Mouse (Mus musculus) ZHBTc4 (cell line): ENCODE data around the gene Rabl6.

Experiments
- DNase-seq: peaks from one replicate; pipeline ENCODE4 v3.0.0-alpha.2; 2011; ENCODE audit warnings: low read depth, low spot score

Gene Rabl6

DNA sequence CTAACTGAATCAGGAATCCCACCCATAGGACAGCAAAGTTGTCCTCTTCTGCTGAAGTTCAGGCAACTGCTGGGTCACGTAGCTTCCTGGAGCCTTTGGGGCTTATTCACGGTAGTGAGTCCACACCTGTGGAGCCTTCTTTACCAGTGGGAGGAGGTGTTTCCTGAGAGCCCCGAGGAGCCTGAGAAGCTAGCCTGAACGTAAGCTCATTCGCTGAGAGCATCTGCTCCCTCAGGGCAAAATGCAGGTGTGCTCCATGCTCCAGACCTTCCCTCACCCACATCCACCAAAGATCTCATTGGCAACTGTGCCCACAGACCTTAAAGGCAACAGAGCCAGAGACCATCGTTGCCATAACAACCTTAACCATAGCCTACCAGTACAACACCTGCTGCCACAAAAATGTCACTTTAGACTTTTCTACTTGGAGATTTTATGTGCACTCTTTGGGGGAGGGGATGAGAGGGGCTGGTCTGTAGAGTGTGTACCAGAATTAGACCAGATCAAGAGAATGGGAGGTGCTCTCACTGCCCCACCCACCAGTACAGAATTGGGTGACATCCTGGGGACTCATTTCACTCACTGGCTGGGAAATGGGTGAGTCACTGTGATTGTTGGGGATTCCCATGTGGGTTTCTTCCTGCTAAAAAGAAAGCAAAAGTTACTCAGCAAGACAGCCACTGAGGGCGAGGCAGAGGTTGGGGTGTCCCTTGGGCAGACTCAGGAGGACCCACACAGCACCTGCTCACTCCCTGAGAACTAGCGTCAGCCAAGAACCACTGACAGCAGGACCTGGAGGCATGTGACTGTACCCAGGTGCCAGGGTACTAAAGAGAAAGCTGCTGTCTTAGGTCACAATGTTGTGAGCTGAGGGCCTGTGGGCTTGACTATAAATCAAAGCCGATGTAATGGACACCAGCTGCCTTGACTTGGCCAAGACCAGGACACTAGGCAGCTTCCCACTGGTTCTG is 59.0 kb downstream of the Rabl6 start:
- DNase-seq: no peak

DNA sequence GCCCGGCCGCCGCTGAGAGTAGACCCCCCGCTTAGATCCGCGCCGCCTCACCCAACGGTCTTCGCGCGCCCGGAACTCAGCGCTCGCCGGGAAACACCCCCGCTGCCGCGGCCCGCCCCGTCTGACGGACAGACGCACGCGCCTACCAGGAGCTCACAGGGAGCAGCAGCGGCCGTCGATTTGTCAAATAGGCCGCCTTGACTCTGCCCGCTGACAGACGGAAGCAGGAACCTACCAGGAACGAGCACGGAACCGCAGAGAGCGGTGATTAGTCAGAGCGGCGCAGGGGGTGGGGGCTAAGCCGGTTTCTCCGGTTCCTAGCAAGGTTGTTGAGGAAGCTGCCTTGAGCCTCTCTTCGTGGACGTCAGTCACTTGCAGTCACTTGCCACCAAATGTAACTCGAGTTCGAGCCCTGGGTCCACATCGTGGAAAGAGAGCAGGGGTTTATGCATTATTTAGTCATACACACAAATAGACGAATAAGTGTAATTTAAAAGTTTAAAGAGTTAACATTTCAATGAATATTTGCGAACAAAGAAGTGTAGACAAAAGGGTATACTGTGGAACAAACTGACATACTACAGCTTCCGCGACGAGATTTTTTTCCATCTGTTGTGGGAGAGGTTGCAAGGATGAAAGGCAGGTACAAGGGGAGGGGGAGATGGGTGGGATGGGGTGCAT is 61.4 kb downstream of the Rabl6 start, which contains the start of gene Traf2:
TSS of gene Traf2 (minus strand) at position 130 of the 681 bp plus-strand sequence.
- DNase-seq: peak; percentile 100

DNA sequence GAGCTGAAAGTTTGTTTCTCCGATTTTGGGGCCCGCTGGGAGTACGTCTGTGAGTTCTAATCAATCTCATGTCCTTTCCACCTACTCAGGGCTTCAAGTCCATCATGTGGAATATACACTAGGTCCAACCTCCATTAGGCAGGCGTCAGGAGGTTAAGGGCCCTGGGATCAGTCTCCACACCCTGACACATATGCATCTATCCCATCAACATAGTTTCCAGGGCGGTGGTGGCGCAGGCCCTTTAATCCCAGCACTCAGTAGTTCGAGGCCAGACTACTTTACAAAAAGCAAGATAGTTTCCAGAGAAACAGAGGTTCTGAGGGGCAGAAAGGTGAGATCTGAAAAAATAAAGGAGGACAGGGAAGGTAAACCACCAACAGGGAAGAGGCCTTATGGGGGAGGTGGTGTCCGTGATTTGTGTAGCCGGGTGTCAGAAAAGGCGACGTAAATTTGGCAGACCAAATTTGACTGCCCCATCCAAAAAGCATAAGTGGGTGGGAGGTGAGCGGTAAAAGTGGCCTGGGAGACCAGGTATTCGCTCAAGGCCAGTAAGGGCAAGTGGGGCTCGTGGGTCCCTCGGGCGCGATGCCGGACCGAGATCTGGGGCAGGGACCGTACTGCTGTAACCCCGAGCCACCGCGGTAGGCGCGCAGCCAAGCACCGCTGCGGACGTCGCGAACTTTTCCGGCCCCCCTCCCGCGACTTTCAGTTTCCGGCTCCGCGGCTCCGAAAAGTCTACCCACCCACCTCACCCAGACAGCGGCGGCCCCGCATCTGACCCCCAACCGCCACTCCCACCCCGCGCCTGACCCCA is 62.1 kb downstream of the Rabl6 start:
- peak; percentile 30 for DNase-seq

DNA sequence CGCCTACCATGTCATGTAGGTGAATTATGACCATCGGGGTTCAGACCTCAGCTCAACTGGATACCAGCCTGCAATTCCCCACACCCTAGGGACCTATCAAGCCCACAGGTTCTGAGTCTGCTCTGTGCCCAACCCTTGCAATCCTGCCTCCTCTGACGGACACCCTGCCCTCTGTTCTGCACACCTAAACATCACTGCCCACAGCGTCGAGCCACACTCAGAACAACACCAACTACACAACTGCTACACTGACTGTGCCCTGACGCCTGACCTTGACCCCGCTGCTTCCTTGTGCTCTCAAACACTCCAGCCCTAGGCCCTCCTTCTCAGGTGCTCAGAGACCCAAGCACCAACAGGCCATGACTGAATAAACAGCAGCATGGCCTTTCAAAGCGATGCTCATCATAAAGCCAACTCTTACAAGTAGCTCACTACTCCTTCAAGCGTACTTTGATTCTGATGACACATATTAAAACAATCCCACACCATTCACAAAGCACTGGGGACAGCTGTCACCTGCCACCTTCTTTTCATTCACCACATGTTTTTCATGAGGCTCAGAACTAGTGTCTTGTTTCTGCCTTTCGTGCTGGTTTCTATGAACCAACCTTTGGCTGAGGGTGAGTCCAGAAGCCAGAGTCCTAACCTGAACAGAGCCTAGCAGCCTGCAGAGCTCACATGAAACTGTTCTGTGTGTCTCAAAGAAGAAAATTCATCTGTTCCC is 66.5 kb downstream of the Rabl6 start:
- peak; percentile 16 for DNase-seq

DNA sequence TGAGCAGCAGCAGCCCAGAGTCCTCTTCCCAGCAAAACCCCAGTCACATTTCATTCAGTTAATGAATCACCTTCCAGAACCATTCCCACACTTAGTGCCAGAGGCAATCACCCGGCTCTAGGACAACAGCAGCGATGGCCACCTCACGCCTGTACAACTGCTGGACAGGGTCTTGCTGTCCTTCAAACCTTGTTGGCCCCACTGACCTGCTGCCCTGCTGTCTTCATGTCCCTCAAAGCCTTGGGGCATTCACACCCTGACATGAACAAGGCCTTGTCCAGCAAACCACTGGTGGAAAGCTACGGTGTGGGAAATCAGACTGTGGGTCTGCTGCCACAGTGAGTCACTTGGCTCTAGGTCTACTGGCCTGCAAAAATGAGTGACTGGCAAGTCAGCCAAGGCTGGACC is 67.8 kb downstream of the Rabl6 start:
- DNase-seq: no peak

DNA sequence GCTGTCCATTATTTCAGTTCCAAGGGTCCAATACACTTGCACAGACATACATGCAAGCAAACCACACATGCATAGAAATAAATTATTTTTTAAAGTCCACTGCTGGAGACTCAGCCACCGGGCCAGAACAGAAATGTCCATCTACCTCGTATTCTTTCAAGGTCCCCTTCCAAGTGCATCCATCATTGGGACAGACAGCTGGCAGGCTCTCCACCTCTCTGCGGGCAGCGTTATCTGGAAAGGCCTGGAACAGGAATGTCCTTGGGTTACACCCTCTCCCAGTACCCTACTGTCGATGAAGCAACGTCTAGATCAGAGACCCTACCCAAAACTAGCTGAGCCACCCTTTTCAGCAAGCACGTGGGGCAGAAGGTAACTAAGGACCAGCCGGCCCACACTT is 71.8 kb downstream of the Rabl6 start:
- DNase-seq: no peak

DNA sequence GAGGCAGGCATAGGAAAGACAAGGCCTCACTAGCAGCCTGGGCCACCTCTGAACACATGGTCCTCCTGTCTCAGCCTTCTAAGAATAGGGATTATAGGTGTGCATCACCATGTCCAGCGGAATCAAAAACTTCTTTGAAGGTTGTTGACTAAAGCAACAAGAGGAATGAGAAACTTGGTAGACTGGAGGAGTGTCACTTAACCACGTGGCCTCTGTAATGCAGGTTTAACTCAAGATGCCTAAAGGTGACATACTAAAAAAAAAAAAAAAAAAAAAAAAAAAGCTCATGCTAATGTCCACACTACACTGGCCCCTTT is 73.5 kb downstream of the Rabl6 start:
- DNase-seq: no peak

DNA sequence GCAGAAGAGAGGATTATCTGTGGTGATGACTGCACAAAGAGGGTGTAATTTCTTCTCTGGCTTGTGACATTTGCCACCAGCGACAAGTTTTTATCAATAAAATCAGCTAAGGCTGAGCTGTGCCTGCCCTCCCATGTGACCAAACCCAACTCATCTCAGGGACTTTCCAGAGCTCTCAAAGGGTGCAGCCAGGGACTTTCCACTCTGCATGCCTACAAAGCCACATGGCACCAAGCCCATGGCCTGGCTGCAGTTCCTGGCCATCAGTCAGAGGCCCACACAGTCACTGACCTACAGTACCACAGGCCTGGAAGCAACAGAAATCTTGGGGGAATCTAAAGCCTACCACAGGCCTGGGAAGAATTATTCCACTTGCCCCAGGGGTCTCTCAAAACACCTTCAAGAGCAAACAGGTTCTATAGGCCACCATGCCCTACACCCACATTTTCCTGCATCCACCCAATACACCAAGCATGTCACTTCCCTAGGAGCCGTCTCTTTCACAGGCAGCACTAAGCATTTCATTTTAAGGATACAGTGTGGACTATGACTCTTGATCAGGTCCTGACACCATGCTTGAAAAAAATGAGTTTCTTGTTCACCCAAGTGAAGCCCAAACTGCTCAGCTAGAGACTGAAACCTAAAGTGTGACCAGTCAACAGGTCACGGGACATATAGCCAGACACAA is 74.0 kb downstream of the Rabl6 start:
- no peak for DNase-seq

DNA sequence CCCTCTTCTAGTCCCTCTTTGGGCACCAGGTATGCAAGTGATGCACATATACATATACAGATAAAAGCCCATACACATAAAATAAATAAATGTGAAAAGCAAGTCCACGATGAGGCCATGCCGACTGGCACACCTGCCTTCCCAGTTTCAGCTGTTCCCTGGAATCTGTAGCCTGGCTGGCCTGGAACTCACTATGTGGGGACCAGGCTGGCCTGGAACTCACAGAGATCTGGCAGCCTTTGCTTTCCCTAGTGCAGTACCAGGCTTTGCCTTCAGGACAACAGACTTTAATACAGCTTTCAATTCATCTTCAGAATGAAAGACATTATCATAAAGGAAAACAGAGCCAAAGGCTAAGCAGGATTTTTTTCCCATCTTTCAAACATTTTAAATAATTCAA is 74.6 kb downstream of the Rabl6 start:
- DNase-seq: no peak
